21 mouse cellular contexts compared by ENCODE assay signal in the genomic region with DNA sequence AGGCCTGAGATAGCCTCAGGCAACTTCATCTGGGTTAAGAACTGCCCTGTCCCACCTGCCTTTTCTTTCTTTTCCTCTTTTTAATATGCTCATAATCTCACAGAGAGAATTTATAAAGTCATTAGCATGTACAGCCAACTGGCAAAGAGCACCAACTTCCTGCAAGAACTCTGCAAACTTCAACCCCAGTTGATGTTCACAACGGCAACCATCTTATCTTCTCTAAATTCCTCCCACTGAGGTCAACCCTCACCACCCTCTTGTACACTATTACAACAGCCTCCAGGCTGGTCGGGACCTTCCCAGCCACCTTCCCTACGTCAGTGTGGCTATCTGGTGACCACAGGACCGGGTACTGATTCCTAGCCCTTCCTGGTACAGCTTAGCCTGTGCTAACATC.
"Had no signal": no experiment of that assay in that cellular context is flagged by ENCODE, and none has a peak within 500 bp of the region (broad histone marks: within the 10 kb centered on the region; RNA-seq: fewer than 3 reads in every experiment).

No protein-coding gene starts in this region.

- H3K27ac ChIP-seq: kidney, embryonic 15.5 days; limb, embryonic 10.5 days; limb, embryonic 13.5 days; macrophage; midbrain, embryonic 12.5 days; midbrain, embryonic 15.5 days; neural tube, embryonic 12.5 days; neural tube, embryonic 15.5 days; stomach, postnatal 0 days had no signal

- DNase-seq: kidney, adult 11 months; kidney, adult 8-10 months; kidney, postnatal 10 days; kidney, postnatal 36 days; lung, embryonic 14.5 days; right cerebral cortex, adult 18-20 months; right cerebral cortex, postnatal 14 days; right cerebral cortex, postnatal 4 days; thymus, adult 2 months; thymus, postnatal 14 days; thymus, postnatal 4 days had no signal

- H3K9ac ChIP-seq: kidney, embryonic 15.5 days; limb, embryonic 13.5 days; lung, embryonic 14.5 days; midbrain, embryonic 12.5 days; midbrain, embryonic 15.5 days; neural tube, embryonic 12.5 days; neural tube, embryonic 15.5 days had no signal

- H3K27me3 ChIP-seq: kidney, embryonic 15.5 days; midbrain, embryonic 15.5 days; neural tube, embryonic 12.5 days; neural tube, embryonic 15.5 days had no signal

- ATAC-seq: lung, postnatal 0 days; midbrain, embryonic 15.5 days had no signal

- H3K36me3 ChIP-seq: kidney, embryonic 15.5 days; limb, embryonic 10.5 days; limb, embryonic 13.5 days; midbrain, embryonic 12.5 days; midbrain, embryonic 15.5 days; neural tube, embryonic 12.5 days; neural tube, embryonic 15.5 days had no signal

- H3K4me2 ChIP-seq: kidney, embryonic 15.5 days; limb, embryonic 13.5 days; lung, embryonic 14.5 days; midbrain, embryonic 12.5 days; midbrain, embryonic 15.5 days; neural tube, embryonic 12.5 days; neural tube, embryonic 15.5 days had no signal

- H3K9me3 ChIP-seq: kidney, embryonic 15.5 days; limb, embryonic 10.5 days; limb, embryonic 13.5 days; midbrain, embryonic 12.5 days; midbrain, embryonic 15.5 days; neural tube, embryonic 12.5 days; neural tube, embryonic 15.5 days had no signal

- H3K4me3 ChIP-seq: kidney, embryonic 15.5 days; limb, embryonic 10.5 days; limb, embryonic 13.5 days; midbrain, embryonic 12.5 days; midbrain, embryonic 15.5 days; neural tube, embryonic 12.5 days; neural tube, embryonic 15.5 days had no signal
